Mouse (Mus musculus) limb, embryonic 10.5 days (tissue): Measurements from ENCODE around the gene Ankrd13c. TPM values are rescaled to one million over a fixed set of nuclear protein-coding genes. Genes with fewer than 3 reads are reported as not detected.
A peak's percentile ranks its signal among the peaks of the same experiment; 100 is the strongest.
"Not testable (repeated sequence)": the region's sequence is repeated elsewhere in the genome, so short reads cannot be mapped to it uniquely, and the experiment has no call there.

Experiments
- DNase-seq: peaks from one replicate; pipeline ENCODE4 v3.0.0-alpha.2; 2017; ENCODE audit warnings: low spot score
- H3K27ac ChIP-seq: fragments of 300-500 bp; sonication (generic); 2 replicates; pipeline ENCODE4 v1.5.1; 2016; ENCODE audit warnings: mild to moderate bottlenecking
- H3K27me3 ChIP-seq: fragments of 300-500 bp; sonication (generic); 2 replicates; pipeline ENCODE4 v1.6.1; 2016; ENCODE audit warnings: low read depth, mild to moderate bottlenecking; ENCODE audit not compliant: poor library complexity, severe bottlenecking
- H3K36me3 ChIP-seq: fragments of 300-500 bp; sonication (generic); 2 replicates; pipeline ENCODE4 v1.6.1; 2016; ENCODE audit warnings: mild to moderate bottlenecking, moderate library complexity
- H3K4me1 ChIP-seq: fragments of 300-500 bp; sonication (generic); 2 replicates; pipeline ENCODE4 v1.6.1; 2016
- H3K4me3 ChIP-seq: fragments of 300-500 bp; sonication (generic); 2 replicates; pipeline ENCODE4 v1.5.1; 2016; ENCODE audit warnings: mild to moderate bottlenecking, moderate library complexity
- H3K9me3 ChIP-seq: fragments of 300-500 bp; sonication (generic); replicated peaks from 2 replicates; pipeline ENCODE4 v1.6.1; 2016; ENCODE audit warnings: mild to moderate bottlenecking
- WGBS: fragments of 180-500 bp; shearing (Covaris S2); methylation state at CpG from one replicate; pipeline ENCODE4 v1.1.7; 2016; 5-methylcytosine and 5-hydroxymethylcytosine counted together
- polyA plus RNA-seq: library from polyadenylated mRNA; unstranded; fragments of >200 nt; fragmentation: Nextera tagmentation; extraction: Ambion mirVana; gene quantifications from 2 replicates; pipeline ENCODE4 v1.2.1, GENCODE M21; 2016

The Ankrd13c gene
- polyA plus RNA-seq, 1 experiment from 2014 or later = 17.9 TPM

DNA sequence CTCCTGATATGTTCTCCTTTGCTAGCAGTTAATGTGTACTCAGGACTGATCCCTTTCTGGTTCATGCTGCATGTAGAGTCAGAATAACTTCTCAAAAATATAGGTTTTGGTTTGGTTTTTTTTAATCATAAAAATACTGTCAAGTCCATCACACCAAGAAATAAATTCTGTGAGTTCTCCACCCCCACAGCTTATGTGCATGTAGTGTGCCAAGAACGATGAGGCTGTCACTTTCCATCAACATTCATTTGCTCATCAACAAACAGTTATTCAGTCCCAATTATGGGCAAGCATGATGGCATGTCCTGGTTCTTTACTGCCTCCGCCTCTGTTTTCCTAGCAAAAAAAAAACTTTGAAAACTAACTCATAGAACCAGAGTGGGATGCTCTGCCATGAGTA, 18.3 kb upstream of the Ankrd13c start:
- no peak for DNase-seq
- H3K27me3 ChIP-seq = no peaks in the 10 kb centered on the region
- no peaks in the 10 kb centered on the region for H3K36me3 ChIP-seq
- H3K4me1 ChIP-seq = peaks cover 8% of the 10 kb centered on the region
- H3K4me3 ChIP-seq = no peak overlapping the region
- H3K27ac ChIP-seq = no peak overlapping the region
- WGBS = 85% methylated on average over 2 of the region's 2 CpGs
- no peaks in the 10 kb centered on the region for H3K9me3 ChIP-seq

DNA sequence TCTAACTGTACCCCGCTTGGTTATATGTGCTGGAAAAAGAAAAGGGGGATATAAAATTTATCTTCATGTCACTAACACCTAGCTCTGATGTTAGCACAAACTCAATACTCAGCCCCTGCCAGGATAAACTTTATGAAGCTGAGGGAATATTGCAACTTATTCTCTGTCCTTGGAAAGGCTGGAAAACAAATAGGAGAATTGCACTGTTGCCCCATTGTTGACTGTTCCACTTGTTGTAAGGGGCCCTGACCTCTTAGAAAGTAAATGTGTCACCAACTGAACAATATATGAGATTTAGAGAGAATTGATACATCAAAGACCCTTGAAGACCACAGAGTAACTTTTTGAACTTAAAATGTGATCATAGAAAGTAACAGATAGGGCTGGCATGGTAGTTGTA, 17.6 kb upstream of the Ankrd13c start:
- H3K4me3 ChIP-seq = no peak overlapping the region
- no peaks in the 10 kb centered on the region for H3K36me3 ChIP-seq
- H3K9me3 ChIP-seq = no peaks in the 10 kb centered on the region
- H3K27ac ChIP-seq = no peak overlapping the region
- H3K4me1 ChIP-seq = peaks cover 5% of the 10 kb centered on the region
- DNase-seq = no peak
- 92% methylated on average over 1 of the region's 1 CpGs for WGBS
- H3K27me3 ChIP-seq = no peaks in the 10 kb centered on the region

DNA sequence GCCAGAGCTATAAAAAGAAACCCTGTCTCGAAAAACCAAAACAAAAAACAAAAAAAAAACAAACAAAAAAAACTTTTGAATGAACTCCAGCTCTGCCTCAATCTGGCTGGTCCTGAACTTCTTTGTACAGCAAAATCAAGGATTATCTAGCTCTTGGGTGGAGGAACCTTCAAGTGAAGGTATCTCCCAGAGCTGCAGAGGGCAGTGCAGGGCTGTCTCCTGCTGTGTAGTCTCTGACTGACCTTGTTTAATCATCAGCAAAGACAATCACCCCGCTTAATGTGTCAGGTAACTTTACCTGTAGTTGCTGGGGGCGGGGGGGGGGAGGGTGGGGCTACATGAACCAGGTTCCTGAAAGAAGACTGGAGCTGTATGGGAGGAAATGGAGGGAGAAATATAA, 15.4 kb upstream of the Ankrd13c start:
- no peaks in the 10 kb centered on the region for H3K36me3 ChIP-seq
- H3K27me3 ChIP-seq = no peaks in the 10 kb centered on the region
- DNase-seq = no peak
- H3K4me1 ChIP-seq = no peaks in the 10 kb centered on the region
- no peak overlapping the region for H3K4me3 ChIP-seq
- no peak overlapping the region for H3K27ac ChIP-seq
- H3K9me3 ChIP-seq = no peaks in the 10 kb centered on the region
- WGBS = 69% methylated on average over 3 of the region's 3 CpGs

DNA sequence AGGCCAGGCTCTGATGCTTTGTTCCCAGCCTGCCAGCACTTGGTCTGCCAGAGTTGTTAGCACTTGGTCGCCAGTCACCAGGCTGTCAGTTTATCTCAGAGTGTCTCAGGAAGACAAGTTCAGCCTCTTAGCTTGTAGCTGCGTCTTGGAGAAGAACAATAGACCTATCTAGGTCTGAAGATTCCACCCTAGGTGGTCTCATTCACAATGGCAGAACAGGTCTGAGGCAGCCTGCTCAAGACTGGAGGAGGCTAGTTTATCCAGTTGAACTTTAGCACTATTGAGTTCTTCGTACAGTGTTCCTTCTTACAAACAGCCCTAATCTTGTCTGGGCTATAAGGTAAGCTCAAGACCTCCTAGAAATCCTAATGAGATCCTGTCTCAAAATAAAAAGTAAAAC, 15.0 kb upstream of the Ankrd13c start:
- DNase-seq = no peak
- Histone ChIP-seq H3K27me3 (no peaks in the 10 kb centered on the region), H3K4me3 (no peak overlapping the region), H3K27ac (no peak overlapping the region), H3K36me3 (no peaks in the 10 kb centered on the region), H3K9me3 (no peaks in the 10 kb centered on the region), H3K4me1 (no peaks in the 10 kb centered on the region)
- 62% methylated on average over 3 of the region's 3 CpGs for WGBS

- not testable (repeated sequence) for H3K27ac ChIP-seq, H3K4me1 ChIP-seq, H3K27me3 ChIP-seq, DNase-seq, H3K9me3 ChIP-seq, H3K36me3 ChIP-seq, H3K4me3 ChIP-seq
- WGBS = 83% methylated on average over 5 of the region's 6 CpGs
Measured at GRCm38 (mm10) chr3:157933223-157933622, 13.8 kb upstream of the Ankrd13c start.

- H3K36me3 ChIP-seq = no peaks in the 10 kb centered on the region
- whole genome bisulfite sequencing = 84% methylated on average over 3 of the region's 3 CpGs
- H3K27ac ChIP-seq = no peak overlapping the region
Measured at GRCm38 (mm10) chr3:157934301-157934823, 12.7 kb upstream of the Ankrd13c start.

GRCm38 (mm10) chr3:157938585-157938984, 8.5 kb upstream of the Ankrd13c start:
- H3K4me1 ChIP-seq = no peaks in the 10 kb centered on the region
- H3K27me3 ChIP-seq = no peaks in the 10 kb centered on the region
- DNase-seq = no peak
- no peak overlapping the region for H3K4me3 ChIP-seq
- H3K27ac ChIP-seq = no peak overlapping the region
- H3K9me3 ChIP-seq = no peaks in the 10 kb centered on the region
- no peaks in the 10 kb centered on the region for H3K36me3 ChIP-seq
- 89% methylated on average over 2 of the region's 2 CpGs for WGBS

More at GRCm38 (mm10) chr3:157934301-157934823, 12.7 kb upstream of the Ankrd13c start:
- no peak for DNase-seq
- Histone ChIP-seq H3K9me3 (no peaks in the 10 kb centered on the region), H3K4me3 (no peak overlapping the region), H3K4me1 (no peaks in the 10 kb centered on the region), H3K27me3 (no peaks in the 10 kb centered on the region)

GRCm38 (mm10) chr3:157947383-157948280, 593 bp downstream of the Ankrd13c start:
- H3K4me1 ChIP-seq = peaks cover 10% of the 10 kb centered on the region; the same call in 1 of the 2 replicates
- H3K27me3 ChIP-seq = no peaks in the 10 kb centered on the region
- DNase-seq = peak; percentile 68
- H3K27ac ChIP-seq = peak overlapping the region; percentile 91
- H3K9me3 ChIP-seq = no peaks in the 10 kb centered on the region
- peak overlapping the region; percentile 82 for H3K4me3 ChIP-seq
- 0% methylated on average over 93 of the region's 93 CpGs for WGBS
- peaks cover 18% of the 10 kb centered on the region for H3K36me3 ChIP-seq

DNA sequence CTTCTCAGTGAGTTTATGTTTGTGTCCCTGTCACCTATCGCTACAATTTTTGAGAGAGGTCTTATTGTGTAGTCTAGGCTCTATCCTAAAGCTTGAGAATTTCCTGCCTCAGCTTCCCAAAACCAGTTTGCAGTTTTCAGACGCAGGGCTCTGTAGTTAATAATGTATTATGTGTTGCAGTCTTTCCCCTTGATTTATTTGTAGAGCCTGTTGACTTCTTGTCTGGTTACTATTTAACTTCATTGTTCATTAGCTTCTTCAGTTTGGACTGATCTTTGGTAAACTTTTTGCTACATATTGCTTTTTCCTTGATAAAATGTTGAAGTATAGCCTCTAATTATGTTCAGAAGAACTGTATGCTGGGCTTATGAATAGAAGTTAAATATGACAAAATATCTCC, 5.7 kb downstream of the Ankrd13c start:
- Histone ChIP-seq H3K4me3 (no peak overlapping the region), H3K36me3 (peaks cover 18% of the 10 kb centered on the region), H3K9me3 (no peaks in the 10 kb centered on the region), H3K27ac (no peak overlapping the region), H3K27me3 (no peaks in the 10 kb centered on the region), H3K4me1 (peaks cover 10% of the 10 kb centered on the region; the same call in 1 of the 2 replicates)
- WGBS = 93% methylated on average over 2 of the region's 2 CpGs
- no peak for DNase-seq

- WGBS = 95% methylated on average over 2 of the region's 2 CpGs
- Histone ChIP-seq H3K4me1 (no peaks in the 10 kb centered on the region), H3K36me3 (peaks cover 24% of the 10 kb centered on the region), H3K9me3 (no peaks in the 10 kb centered on the region), H3K4me3 (no peak overlapping the region), H3K27me3 (no peaks in the 10 kb centered on the region), H3K27ac (no peak overlapping the region)
- no peak for DNase-seq
Measured at GRCm38 (mm10) chr3:157955466-157955865, 8.4 kb downstream of the Ankrd13c start.

GRCm38 (mm10) chr3:157956201-157956600, 9.2 kb downstream of the Ankrd13c start:
- H3K9me3 ChIP-seq = no peaks in the 10 kb centered on the region
- no peak overlapping the region for H3K4me3 ChIP-seq
- H3K27ac ChIP-seq = no peak overlapping the region
- peaks cover 20% of the 10 kb centered on the region for H3K36me3 ChIP-seq
- no peaks in the 10 kb centered on the region for H3K27me3 ChIP-seq
- 93% methylated on average over 3 of the region's 3 CpGs for WGBS
- H3K4me1 ChIP-seq = no peaks in the 10 kb centered on the region
- no peak for DNase-seq

- no peak overlapping the region for H3K4me3 ChIP-seq
- H3K36me3 ChIP-seq = peaks cover 19% of the 10 kb centered on the region
- H3K9me3 ChIP-seq = no peaks in the 10 kb centered on the region
- no peaks in the 10 kb centered on the region for H3K4me1 ChIP-seq
- no peaks in the 10 kb centered on the region for H3K27me3 ChIP-seq
- H3K27ac ChIP-seq = no peak overlapping the region
- DNase-seq = no peak
Measured at GRCm38 (mm10) chr3:157957320-157957719, 10.3 kb downstream of the Ankrd13c start.

- Histone ChIP-seq H3K9me3 (no peaks in the 10 kb centered on the region), H3K36me3 (peaks cover 22% of the 10 kb centered on the region), H3K27ac (no peak overlapping the region), H3K27me3 (no peaks in the 10 kb centered on the region), H3K4me1 (no peaks in the 10 kb centered on the region), H3K4me3 (no peak overlapping the region)
- DNase-seq = no peak
- 91% methylated on average over 2 of the region's 2 CpGs for WGBS
Measured at GRCm38 (mm10) chr3:157971151-157971550, 24.1 kb downstream of the Ankrd13c start.
